Mouse (Mus musculus): ENCODE data around the gene Lix1.

GRCm38 (mm10) chr17:17491622-17492001 lies 89.1 kb downstream of the Lix1 start:
- TF ChIP-seq POLR2A (IDR thresholded peaks at IDR 0.05; ENCODE audit: low read depth, low read length) (no peak), CTCF (IDR thresholded peaks at IDR 0.05; ENCODE audit: borderline replicate concordance, insufficient read depth, low read length) (no peak)

Data from embryonic fibroblast, embryonic 13.5 days (primary cell).